Mouse (Mus musculus) cerebellum, adult 11-12 months (tissue): ENCODE data around the gene Srprb.

ENCODE experiments used
- DNase-seq: peaks from one replicate; pipeline ENCODE4 v3.0.0; 2022

Srprb gene

DNA sequence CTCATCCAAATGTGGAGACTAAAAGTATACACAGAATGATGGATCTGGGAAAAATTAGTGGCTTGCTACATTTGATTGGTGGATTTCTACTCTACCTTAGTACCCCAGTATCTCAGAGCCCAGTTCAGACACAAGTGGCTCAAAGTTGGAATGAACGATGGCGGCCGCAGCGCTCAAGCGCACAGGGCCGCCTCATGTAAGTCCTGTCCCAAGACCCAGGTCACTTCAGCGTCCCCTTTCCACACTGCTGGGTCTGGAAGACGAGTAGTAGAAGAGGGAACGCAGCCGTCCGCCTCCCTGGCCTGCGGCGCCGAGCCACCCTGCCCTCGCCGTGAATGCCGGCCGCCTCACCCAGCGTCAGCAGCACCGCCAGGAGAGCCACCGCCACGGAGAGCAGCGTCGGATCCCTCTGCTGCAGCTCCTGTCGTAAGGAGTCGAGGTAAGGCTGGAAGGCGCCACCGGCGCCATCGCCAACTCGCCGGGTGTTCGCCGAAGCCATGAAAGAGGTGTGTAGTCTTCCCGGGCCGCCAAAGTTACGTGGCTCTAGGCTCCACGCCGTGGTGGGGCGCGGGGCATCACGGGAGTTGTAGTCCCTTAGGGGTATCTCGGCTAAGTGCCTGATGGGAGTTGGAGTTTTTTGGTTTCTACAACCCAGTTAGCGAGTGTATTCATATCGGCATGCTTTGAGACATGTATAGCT lies at the start of gene Srprb:
Gene Srprb, minus strand, starts transcription at position 577 of the 700 bp plus-strand sequence.
- DNase-seq = peak; percentile 90

DNA sequence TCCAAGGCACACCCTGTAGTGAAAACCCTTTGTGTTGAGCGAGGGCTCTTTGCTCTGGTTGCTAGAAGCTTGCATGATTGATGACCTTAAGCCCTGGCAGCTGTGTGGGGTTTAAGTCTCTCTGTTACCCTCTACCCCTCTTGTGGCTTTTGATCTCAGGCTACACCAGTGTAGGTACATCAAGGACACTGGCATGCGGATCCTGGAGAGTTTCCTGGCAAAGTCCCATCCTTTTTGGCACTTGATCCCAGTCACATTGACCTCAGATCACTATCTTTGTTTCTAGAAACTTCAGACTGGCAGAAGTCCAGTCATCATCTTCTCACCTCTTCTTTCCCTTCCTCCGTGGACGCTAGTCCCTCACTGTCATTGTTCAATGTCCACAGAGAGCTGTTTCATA lies 46.7 kb upstream of the Srprb start:
- DNase-seq = no peak

DNA sequence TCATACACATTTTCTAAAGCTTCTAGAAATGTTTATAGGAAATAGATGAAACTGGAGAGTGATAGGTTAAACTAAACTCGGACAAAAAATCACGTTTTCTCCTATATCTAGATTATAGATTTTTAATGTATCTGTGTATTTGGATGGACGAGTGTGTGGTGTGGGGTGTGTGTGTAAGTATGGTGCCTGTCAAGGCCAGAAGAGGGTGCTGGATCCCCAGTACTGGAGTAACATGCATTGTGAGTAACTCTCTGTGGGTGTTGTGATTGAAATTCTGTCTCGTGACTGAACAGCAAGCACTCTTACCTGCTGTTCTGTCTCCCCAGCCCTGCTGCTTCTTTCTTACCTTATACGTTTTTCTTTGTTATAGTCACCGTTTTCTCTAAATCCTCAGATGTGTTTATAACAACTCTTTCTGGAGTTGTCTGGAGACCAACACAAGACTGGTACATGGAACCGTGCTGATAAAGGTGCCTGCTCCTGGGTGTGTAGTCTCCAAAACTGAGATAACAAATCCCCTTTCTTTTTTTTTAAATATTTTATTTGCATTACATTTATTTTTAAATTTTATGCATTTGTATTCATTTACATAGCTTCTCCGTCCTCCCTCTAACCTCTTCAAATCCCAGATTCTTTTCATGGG lies 44.7 kb upstream of the Srprb start:
- DNase-seq = no peak

DNA sequence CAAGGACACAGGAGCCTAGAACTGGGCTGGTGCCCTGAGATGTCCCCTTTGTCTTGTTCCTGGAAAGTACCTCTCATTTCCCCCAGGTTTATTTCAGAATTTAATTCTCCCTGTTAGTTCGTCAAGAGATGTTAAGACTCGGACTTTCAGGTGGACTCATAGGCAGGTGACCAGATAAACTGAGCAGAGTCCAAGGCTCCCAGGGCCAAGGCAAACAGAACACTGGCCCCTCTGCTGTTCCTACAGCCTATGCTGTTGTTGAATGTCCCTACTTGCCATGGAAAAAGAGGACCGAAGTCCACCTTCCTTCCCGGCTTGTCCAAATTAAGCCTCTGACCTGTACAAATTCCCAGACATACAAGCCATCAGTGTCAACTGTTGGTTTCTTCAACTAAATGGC lies 41.7 kb upstream of the Srprb start:
- no peak for DNase-seq

DNA sequence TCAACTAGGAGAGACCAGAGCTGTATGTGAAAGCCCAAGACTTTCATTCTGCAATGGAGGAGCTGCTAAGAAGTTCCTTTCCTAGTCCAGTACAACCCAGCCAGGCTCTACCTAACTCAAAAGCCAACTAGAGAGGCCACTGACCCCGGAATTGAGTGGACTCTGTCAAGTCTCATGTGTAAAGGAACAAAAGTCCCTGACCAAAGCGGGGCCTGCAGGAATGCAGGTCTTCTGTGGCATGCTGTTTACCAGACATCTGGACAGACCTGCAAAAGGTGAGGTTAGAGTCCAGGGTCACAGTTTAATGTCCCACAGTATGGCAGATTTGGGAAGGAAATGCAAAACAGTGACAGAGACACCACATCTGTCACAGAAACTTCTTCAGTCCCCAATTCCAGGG lies 39.3 kb upstream of the Srprb start:
- no peak for DNase-seq

DNA sequence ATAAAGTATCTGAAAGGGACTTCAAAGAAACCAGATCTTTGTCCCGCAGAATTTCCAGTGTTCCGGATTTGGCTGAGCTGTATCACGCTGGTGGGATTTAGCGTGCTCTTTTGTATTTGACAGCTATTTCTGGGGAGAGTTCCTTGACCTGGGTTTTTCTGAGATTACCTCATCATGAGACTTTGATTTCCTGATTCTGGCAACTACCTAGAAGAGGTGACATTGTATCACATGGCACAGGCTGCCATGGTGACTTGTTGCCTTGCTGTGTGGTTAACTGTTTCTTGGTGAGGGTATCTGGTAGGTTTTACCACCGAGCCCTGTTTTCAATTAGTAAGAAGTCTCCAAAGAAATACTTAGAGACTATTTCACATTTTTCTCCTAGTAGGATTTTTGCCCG lies 37.5 kb upstream of the Srprb start:
- no peak for DNase-seq

DNA sequence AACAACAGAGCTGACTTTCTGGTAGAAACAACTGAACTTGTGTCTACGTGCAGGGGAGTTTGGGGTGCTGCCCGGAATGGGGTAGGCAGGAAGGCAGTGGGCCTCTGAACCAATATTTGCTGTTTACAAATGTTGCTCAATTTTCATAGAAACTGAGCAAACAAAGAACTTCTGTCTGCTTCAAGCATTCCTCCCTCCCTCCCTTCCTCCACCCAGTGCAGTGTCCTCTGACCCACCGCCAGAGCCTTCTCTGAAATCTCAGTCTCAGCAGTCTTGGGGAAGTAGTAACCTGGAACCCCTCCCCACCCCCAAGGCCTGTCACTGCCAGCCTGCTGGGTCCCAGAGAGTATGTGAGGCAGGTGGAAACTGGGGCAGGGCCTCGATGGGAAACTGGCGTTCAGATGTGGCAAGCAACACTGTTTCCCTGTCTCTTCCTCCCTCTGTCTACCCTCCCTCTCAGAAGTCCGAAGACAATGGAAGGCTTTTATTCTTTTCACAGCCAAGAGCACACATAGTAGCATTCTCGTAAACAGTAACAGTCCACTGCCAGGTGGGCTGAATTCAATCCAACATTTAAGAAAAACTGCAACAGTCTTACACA lies 32.7 kb upstream of the Srprb start:
- DNase-seq = no peak

DNA sequence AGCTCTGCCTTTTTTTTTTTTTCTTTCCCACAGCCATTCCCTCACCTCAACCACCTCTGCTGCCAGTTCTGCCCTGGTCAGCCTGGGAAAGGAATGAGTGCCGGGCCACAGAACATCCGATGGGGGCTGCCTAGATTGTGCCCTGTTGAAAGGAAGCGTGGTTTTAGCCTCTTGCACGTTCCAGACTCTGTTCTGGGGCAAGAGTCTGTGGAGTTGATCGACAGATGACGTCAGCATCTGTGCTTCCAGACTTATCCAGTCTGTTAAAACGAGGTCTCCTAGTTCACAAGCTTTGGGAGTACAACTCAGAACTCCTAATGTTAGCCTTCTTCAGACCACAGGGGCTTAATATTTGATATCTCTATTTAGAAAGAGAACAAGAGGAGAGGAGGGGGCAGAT lies 32.1 kb upstream of the Srprb start:
- DNase-seq = no peak

DNA sequence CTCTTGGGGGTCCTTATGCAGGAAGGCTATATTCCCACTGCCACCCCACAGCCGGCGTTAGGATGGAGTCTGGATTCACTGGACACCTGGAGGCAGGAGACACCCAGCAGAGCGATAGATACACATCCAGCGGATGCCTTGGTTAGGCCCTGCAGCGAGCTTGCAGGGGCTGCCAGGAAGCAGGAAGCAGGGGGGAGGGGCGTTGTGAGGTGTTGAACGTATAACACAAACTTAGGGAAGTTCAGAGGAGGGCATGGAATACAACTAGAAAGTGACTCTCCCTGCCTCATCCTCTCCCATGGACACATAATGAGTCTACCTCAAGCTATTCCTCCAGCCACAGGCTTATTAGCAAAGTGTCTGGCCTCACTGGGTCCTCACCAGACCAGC lies 31.1 kb upstream of the Srprb start:
- DNase-seq = no peak

DNA sequence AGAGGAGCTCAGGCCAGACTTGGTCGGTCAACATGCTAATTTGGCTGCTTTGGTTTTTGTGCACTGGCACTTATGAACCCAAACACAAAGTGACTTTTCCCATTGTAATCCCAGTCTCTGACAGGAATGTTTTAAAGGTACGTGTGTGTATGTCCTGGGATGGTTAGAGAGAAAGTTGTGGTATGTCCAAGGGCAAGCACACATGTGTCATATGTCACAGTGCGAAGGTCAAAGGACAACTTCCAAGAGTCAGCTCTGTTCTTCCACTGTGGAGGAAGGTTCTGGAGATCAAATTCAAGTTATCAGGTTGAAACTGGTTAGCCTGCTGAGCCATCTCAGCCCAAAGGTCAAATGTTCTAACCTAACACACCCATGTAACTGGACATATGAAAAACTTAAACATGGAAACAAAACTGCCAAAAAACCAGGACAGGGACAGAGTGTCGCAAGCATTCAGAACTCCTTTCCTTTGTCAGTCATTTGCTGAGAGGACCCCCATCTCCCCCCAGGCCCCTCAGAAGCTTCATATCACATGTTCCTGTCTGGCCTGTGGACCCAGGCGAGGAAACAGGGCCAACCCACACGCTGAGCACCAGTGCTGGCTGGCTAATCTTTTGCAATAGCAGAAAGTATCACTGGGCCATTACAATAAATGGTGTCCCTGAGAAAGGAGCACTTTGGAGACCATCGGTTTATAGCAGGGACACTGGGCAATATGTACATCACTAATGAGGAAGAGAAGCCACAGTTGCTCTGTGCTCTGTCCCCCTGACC lies 30.5 kb upstream of the Srprb start:
- DNase-seq = no peak

DNA sequence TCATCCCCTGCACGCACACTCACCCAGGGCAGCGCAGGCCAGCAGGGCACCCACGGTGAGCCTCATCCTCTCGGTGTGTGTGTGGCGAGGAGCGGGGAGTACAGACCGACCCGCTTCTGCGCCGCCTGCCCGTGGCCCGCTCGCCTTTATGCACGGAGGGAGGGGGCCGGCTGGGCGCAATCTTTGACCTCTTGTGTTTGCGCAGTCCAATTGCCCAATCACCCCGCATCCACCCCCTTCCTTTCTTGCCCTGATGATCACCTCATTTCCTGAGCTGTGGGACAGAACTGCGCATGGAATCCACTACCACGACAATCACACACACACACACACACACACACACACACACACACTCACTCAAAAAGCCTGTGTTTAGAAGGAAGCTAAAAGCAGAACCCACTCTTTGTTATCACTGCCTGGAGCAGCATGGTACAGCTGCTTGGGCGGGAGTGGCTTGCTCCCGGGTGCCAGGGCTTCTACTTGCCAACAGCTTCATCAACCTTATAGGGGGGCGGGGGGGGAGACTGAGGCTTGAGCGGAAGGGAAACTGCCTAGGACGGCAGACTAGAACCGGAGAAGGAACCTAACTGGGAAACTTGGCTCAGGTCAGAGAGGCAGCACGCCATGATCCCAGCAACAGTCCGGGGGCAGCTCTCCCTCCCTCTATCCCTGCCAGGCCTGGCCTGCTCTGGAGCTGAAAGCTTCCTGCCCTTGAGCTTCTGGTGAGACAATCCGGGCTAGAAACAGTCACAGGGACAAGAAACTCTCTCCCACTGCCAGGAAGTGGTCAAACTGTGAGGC lies 28.4 kb upstream of the Srprb start, which contains the start of the genes Gm20425 and Trf:
Gene Gm20425, minus strand, starts transcription at position 157 of the 801 bp plus-strand sequence.
Gene Trf, minus strand, starts transcription at position 294 of the 801 bp plus-strand sequence.
- DNase-seq = peak; percentile 41

DNA sequence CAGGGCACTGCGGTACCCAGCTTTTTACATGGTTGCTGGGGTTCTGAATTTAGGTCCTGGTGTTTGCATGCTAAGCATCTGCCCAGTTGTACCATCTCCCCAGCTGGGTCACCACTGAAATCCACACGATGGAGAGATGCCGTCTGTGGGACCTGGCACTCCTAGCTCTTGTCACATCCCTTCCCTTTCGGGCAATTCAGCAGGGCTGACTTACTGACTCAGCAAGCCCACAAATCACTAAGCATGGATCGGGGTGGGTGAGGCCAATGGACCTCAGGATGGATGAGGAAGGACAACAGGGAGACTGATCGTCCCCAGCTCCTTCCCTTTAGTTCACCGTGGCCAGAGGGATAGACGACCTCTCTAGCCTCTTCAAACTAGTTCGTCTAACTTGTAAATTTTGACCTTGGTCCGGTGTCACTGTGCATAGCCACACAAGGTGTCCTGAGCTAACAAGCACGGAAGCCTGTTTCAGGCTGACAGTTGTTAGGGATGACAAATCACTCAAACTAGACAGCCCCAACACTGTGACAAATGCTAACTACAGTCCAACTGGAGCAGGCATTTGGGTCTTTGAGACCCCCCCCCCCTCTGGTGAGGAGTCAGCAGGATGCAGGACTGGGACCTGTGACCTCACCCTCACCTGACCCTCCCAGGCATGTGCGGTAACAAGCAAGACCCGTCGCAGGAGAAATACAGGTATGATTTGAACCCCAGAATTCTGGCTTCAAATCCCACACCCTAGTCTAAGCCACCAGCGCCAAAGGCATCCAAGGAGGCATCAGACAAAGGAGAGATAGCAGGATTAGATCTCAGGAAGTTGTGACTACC lies 27.3 kb upstream of the Srprb start:
- DNase-seq = no peak

DNA sequence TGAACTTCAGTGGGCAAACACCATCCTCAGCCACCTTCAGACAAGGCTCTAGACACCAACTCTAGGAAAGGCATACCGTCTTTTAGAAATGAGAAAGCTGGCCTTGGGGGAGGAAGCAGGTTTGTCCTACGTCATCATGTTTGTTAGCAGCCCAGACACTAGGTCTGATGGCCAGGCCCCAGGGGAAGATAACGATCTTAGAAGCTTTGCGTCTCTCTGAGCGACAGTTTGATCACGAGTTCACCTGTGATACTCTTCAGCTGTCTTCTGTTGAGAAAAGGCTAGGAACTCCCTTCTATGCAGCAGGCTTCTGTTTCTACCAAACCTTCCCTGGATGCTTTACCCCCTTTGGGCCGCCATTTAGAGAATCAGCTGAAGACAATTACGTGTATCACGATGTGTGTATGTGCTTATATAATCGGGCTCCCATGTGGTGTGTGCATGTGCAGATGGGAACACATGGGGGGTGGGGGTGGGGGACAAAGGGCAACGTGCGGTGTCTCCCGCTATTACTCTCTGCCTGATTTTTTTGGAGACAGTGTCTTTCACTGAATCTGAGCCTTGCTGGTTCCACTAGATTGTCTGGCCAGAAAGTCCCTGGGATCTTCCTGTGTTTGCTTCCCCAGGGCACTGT lies 26.6 kb upstream of the Srprb start:
- DNase-seq = no peak

DNA sequence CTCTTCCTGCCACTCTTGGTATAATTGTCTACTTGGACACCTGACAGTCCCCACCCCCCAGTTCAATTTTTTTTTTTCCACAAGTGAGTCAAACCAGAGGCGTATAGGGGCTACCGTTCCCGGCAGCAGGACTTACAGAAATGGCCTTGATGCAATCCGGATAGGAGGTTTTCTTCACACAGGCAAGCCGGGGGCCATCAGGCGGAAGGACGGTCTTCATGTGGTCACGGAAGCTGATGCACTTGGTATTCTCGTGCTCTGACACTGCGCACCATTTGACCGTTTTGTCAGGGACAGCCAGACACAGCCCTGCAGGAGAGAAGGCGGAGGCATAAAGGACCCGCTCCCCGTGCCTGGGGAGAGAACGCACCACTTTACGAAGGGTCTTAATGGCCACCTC lies 25.8 kb upstream of the Srprb start:
- no peak for DNase-seq

DNA sequence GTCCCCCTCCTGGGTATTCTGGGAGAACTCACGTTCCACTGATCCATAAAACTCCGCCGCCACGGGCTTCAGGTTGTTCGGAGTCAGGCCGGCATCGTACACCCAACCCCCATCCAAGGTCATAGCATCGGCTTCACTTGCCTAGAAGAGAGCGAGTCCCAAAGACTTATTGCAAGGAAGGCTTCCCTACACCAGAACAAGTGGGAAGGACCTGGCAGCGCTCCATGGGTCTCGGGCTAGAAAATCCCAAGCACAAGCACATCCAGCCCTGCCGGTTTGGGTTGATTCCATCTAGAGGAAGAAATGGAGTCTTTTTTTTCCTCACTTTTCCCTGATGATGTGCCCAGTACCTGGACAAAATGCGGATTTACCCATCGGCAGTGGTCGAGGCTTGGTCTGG lies 24.9 kb upstream of the Srprb start:
- DNase-seq = no peak

DNA sequence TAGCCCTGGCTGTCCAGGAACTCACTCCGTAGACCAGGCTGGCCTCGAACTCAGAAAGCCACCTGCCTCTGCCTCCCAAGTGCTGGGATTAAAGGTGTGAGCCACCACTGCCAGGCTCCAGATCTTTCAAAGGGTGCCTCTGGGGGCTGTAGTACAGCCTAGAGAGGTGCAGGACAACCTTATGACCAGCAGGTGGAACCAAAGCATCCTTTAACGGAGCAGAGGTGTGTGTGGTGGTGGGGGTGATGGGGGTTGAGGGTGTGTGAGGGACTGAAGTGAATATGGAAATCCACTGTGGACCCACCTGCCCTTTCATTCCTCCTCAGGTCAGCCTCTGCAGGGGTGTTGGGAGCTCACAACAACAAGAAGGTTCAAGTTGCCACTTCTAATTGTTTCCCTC lies 23.5 kb upstream of the Srprb start:
- DNase-seq = no peak

DNA sequence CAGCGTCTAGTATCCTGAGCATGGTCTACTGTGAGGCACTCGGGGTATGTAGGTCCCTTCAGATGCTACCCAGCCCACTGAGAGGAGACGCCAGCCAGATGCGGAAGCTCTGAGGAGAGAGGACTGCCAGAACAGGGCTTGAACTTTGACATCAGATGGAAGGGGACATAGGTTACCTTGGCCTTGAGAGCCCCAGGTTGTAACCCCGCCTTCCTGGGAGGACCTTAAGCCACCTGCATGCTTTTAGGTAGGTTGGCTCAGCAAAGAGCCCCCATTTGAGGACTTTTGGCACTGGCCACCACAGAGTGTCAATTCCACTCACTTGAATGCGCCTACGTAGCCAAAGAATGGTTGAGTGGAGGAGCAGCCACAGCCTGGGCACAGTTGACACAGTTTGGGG lies 22.8 kb upstream of the Srprb start:
- DNase-seq = no peak

DNA sequence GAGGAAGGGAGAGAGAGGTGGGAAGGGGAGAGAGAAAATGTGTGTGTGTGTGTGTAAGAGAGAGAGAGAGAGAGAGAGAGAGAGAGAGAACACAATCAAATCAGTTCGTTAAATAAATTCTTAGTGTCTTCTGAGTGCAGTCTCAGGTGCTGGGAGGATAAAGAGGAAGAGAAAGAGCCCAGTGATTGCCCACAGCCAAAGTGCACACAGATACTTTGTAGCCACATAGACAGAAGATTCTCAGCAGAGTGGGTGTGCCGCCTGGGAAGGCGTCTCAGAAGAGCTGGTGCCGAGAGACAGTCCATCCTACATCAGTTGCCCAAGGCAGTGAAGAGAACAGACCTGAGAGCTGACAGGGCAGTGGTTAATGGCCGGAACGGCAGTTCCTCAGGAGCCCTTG lies 12.3 kb upstream of the Srprb start:
- no peak for DNase-seq

DNA sequence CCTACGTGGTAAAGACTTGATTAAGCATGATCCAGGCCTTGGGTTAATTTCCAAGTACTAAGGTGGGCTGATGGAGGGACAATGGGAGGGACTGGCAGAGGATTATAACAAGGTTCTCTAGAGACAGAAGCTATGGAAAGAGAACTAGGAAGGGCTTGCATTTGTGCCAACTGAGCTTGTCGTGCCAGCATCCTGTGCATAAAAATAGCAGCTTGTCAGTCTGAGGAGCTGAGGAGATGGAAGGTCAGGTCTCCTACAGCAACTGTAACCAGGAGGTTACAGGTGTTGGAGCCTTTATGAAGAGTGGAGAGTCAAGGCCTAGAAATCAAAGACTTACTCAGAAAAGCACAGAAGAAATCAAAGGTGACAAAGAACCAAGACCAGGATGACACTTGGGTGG lies 11.7 kb upstream of the Srprb start:
- no peak for DNase-seq

DNA sequence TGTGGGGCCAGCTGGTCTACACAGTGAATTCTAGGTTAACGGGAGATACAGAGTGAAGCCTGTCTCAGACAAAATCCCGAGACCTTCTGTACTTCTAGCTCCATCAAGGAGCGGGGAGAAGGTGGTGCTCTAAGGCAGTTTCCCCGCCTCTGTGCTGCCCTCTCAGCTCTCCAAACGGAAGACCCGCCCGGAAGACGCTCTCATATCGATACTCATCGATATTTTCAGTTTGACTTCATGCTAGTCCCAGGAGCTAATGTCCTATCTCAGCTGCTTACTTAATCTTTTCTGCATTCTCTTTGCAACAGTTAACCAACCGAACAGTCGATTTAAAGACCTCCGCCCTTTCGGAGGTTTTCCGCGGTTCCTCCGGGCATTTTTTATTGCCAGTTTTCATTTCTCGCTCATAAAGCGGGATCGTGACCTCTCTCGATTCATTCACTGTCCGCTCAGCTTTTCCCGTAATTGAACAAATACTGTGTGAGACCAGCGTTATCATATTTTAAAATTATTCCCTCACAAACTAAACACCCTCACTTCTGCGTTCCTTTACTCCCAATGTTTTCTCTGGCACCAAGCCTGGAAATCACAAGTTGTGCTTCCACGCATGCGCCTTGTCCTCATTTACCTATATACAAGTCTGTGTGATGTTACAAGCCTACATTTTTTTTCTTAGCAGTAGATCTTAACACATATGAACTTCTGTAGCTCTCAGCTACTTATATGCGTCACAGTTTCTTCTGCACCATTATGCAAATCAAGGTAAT lies 10.9 kb upstream of the Srprb start:
- DNase-seq = no peak
